Mouse (Mus musculus) bone marrow macrophage, adult 2 months (primary cell): ENCODE results near the gene Abat. TPM values are rescaled to one million over a fixed set of nuclear protein-coding genes. Genes with fewer than 3 reads are reported as not detected.
"Not testable (repeated sequence)": the region's sequence is repeated elsewhere in the genome, so short reads cannot be mapped to it uniquely, and the experiment has no call there.

Experiments used
- H3K27ac ChIP-seq: 2 replicates; pipeline ENCODE4 v1.5.1; 2012; ENCODE audit warnings: low read depth, low read length; ENCODE audit not compliant: insufficient read depth
- H3K4me1 ChIP-seq: 2 replicates; pipeline ENCODE4 v1.6.1; 2012; ENCODE audit warnings: low read length; ENCODE audit not compliant: control insufficient read depth, insufficient read depth
- H3K4me3 ChIP-seq: 2 replicates; pipeline ENCODE4 v1.5.1; 2012; ENCODE audit warnings: mild to moderate bottlenecking, low read length, moderate library complexity; ENCODE audit not compliant: insufficient read depth
- CTCF ChIP-seq: IDR thresholded peaks from 2 replicates; pipeline ENCODE4 v1.5.1; 2012; ENCODE audit warnings: low read depth, mild to moderate bottlenecking, low read length, moderate library complexity
- POLR2A ChIP-seq: IDR thresholded peaks from 2 replicates; pipeline ENCODE4 v1.6.1; 2012; ENCODE audit warnings: mild to moderate bottlenecking, low read depth, low read length, borderline replicate concordance
- polyA plus RNA-seq: library from polyadenylated mRNA; stranded (reverse); fragments of >200 nt; gene quantifications from 2 replicates; pipeline ENCODE4 v1.2.4, GENCODE M21; 2012; ENCODE audit not compliant: missing spikeins, insufficient read depth, insufficient read length

The Abat gene
- polyA plus RNA-seq, 1 experiment: not detected

- Histone ChIP-seq H3K4me1 (no peaks in the 10 kb centered on the region), H3K4me3 (no peak overlapping the region), H3K27ac (no peak overlapping the region)
- TF ChIP-seq CTCF (no peak), POLR2A (no peak)
Observed at GRCm38 (mm10) chr16:8560079-8560478, 46.9 kb downstream of the Abat start.

GRCm38 (mm10) chr16:8561101-8561500 lies 47.9 kb downstream of the Abat start:
- H3K4me3 ChIP-seq, H3K27ac ChIP-seq, H3K4me1 ChIP-seq: not testable (repeated sequence)

GRCm38 (mm10) chr16:8561856-8562255 lies 48.6 kb downstream of the Abat start:
- H3K4me1 ChIP-seq, H3K27ac ChIP-seq, H3K4me3 ChIP-seq: not testable (repeated sequence)

- not testable (repeated sequence) for H3K4me1 ChIP-seq, H3K4me3 ChIP-seq, H3K27ac ChIP-seq
Observed at GRCm38 (mm10) chr16:8562827-8563226, 49.6 kb downstream of the Abat start.

GRCm38 (mm10) chr16:8564836-8565235 lies 51.6 kb downstream of the Abat start:
- TF ChIP-seq POLR2A (no peak), CTCF (no peak)
- no peaks in the 10 kb centered on the region for H3K4me1 ChIP-seq
- H3K27ac ChIP-seq: no peak overlapping the region
- no peak overlapping the region for H3K4me3 ChIP-seq

- TF ChIP-seq CTCF: no peak
- no peak for TF ChIP-seq POLR2A
- no peak overlapping the region for H3K4me3 ChIP-seq
- H3K4me1 ChIP-seq: no peaks in the 10 kb centered on the region
- no peak overlapping the region for H3K27ac ChIP-seq
Observed at GRCm38 (mm10) chr16:8565539-8565938, 52.3 kb downstream of the Abat start.

GRCm38 (mm10) chr16:8566115-8566711 lies 53.0 kb downstream of the Abat start:
- no peaks in the 10 kb centered on the region for H3K4me1 ChIP-seq
- TF ChIP-seq CTCF: no peak
- no peak for TF ChIP-seq POLR2A
- H3K4me3 ChIP-seq: no peak overlapping the region
- H3K27ac ChIP-seq: no peak overlapping the region

GRCm38 (mm10) chr16:8568881-8569280 lies 55.7 kb downstream of the Abat start:
- Histone ChIP-seq H3K4me1 (no peaks in the 10 kb centered on the region), H3K27ac (no peak overlapping the region), H3K4me3 (no peak overlapping the region)
- TF ChIP-seq POLR2A: no peak
- no peak for TF ChIP-seq CTCF

GRCm38 (mm10) chr16:8570336-8570735 lies 57.1 kb downstream of the Abat start:
- Histone ChIP-seq H3K4me1 (no peaks in the 10 kb centered on the region), H3K4me3 (no peak overlapping the region), H3K27ac (no peak overlapping the region)
- no peak for TF ChIP-seq POLR2A
- TF ChIP-seq CTCF: no peak

- Histone ChIP-seq H3K4me3 (no peak overlapping the region), H3K27ac (no peak overlapping the region), H3K4me1 (no peaks in the 10 kb centered on the region)
- TF ChIP-seq POLR2A: no peak
- no peak for TF ChIP-seq CTCF
Observed at GRCm38 (mm10) chr16:8570901-8571615, 57.8 kb downstream of the Abat start.

GRCm38 (mm10) chr16:8573041-8573440 lies 59.8 kb downstream of the Abat start:
- Histone ChIP-seq H3K27ac (no peak overlapping the region), H3K4me1 (no peaks in the 10 kb centered on the region), H3K4me3 (no peak overlapping the region)
- no peak for TF ChIP-seq POLR2A
- no peak for TF ChIP-seq CTCF
